Mouse (Mus musculus): ENCODE measurements around the gene Onecut1.

Gene Onecut1

GRCm38 (mm10) chr9:74861561-74861980 is at the start of gene Onecut1:
Gene Onecut1 (plus strand): TSS chr9:74861921.
- no peak for DNase-seq (ENCODE audit: low read depth in 1 of 2, low spot score in 2 of 2)

GRCm38 (mm10) chr9:74819736-74820511 is 41.8 kb upstream of the Onecut1 start:
- no peak for DNase-seq (ENCODE audit: low read depth in 1 of 2, low spot score in 2 of 2)

- no peak for DNase-seq (ENCODE audit: low read depth in 1 of 2, low spot score in 2 of 2)
Observed at GRCm38 (mm10) chr9:74825102-74825501, 36.6 kb upstream of the Onecut1 start.

- DNase-seq (ENCODE audit: low read depth in 1 of 2, low spot score in 2 of 2) = no peak
Observed at GRCm38 (mm10) chr9:74829206-74829605, 32.5 kb upstream of the Onecut1 start.

- no peak for DNase-seq (ENCODE audit: low read depth in 1 of 2, low spot score in 2 of 2)
Observed at GRCm38 (mm10) chr9:74842890-74843289, 18.8 kb upstream of the Onecut1 start.

GRCm38 (mm10) chr9:74846867-74847830 is 14.6 kb upstream of the Onecut1 start:
- DNase-seq (ENCODE audit: low read depth in 1 of 2, low spot score in 2 of 2) = no peak

GRCm38 (mm10) chr9:74848411-74849194 is 13.1 kb upstream of the Onecut1 start:
- DNase-seq (ENCODE audit: low read depth in 1 of 2, low spot score in 2 of 2) = no peak

GRCm38 (mm10) chr9:74849195-74849978 is 12.3 kb upstream of the Onecut1 start:
- no peak for DNase-seq (ENCODE audit: low read depth in 1 of 2, low spot score in 2 of 2)

- no peak for DNase-seq (ENCODE audit: low read depth in 1 of 2, low spot score in 2 of 2)
Observed at GRCm38 (mm10) chr9:74849979-74850780, 11.5 kb upstream of the Onecut1 start.

- no peak for DNase-seq (ENCODE audit: low read depth in 1 of 2, low spot score in 2 of 2)
Observed at GRCm38 (mm10) chr9:74850781-74851145, 11.0 kb upstream of the Onecut1 start.

GRCm38 (mm10) chr9:74851601-74852000 is 10.1 kb upstream of the Onecut1 start:
- no peak for DNase-seq (ENCODE audit: low read depth in 1 of 2, low spot score in 2 of 2)

GRCm38 (mm10) chr9:74852361-74852760 is 9.4 kb upstream of the Onecut1 start:
- DNase-seq (ENCODE audit: low read depth in 1 of 2, low spot score in 2 of 2) = no peak

GRCm38 (mm10) chr9:74853191-74854072 is 8.3 kb upstream of the Onecut1 start:
- no peak for DNase-seq (ENCODE audit: low read depth in 1 of 2, low spot score in 2 of 2)

- no peak for DNase-seq (ENCODE audit: low read depth in 1 of 2, low spot score in 2 of 2)
Observed at GRCm38 (mm10) chr9:74854073-74854591, 7.6 kb upstream of the Onecut1 start.

- no peak for DNase-seq (ENCODE audit: low read depth in 1 of 2, low spot score in 2 of 2)
Observed at GRCm38 (mm10) chr9:74855446-74855845, 6.3 kb upstream of the Onecut1 start.

GRCm38 (mm10) chr9:74856578-74857507 is 4.9 kb upstream of the Onecut1 start:
- no peak for DNase-seq (ENCODE audit: low read depth in 1 of 2, low spot score in 2 of 2)

GRCm38 (mm10) chr9:74857508-74857840 is 4.2 kb upstream of the Onecut1 start:
- DNase-seq (ENCODE audit: low read depth in 1 of 2, low spot score in 2 of 2) = no peak
